Mouse (Mus musculus) embryonic facial prominence, embryonic 12.5 days (tissue): ENCODE data around the gene Susd1. TPM values are rescaled to one million over a fixed set of nuclear protein-coding genes. Genes with fewer than 3 reads are reported as not detected.
"Not testable (repeated sequence)": the region's sequence is repeated elsewhere in the genome, so short reads cannot be mapped to it uniquely, and the experiment has no call there.

Experiments used
- ATAC-seq: fragments of 200-750 bp; cut with Nextera tagmentation; 2 replicates; pipeline ENCODE4 v1.8.0; 2017; ENCODE audit not compliant: insufficient number of reproducible peaks, insufficient read depth, low FRiP score, low TSS enrichment
- H3K27ac ChIP-seq: fragments of 300-500 bp; sonication (generic); 2 replicates; pipeline ENCODE4 v1.5.1; 2016; ENCODE audit warnings: mild to moderate bottlenecking
- H3K27me3 ChIP-seq: fragments of 300-500 bp; sonication (generic); 2 replicates; pipeline ENCODE4 v1.6.1; 2016; ENCODE audit warnings: mild to moderate bottlenecking, moderate library complexity
- H3K36me3 ChIP-seq: fragments of 300-500 bp; sonication (generic); 2 replicates; pipeline ENCODE4 v1.6.1; 2016; ENCODE audit warnings: mild to moderate bottlenecking
- H3K4me1 ChIP-seq: fragments of 300-500 bp; sonication (generic); 2 replicates; pipeline ENCODE4 v1.6.1; 2016
- H3K4me2 ChIP-seq: fragments of 300-500 bp; sonication (generic); replicated peaks from 2 replicates; pipeline ENCODE4 v1.6.1; 2016; ENCODE audit warnings: mild to moderate bottlenecking, moderate library complexity
- H3K4me3 ChIP-seq: fragments of 300-500 bp; sonication (generic); 2 replicates; pipeline ENCODE4 v1.5.1; 2016; ENCODE audit warnings: mild to moderate bottlenecking
- H3K9ac ChIP-seq: fragments of 300-500 bp; sonication (generic); 2 replicates; pipeline ENCODE4 v1.6.1; 2016; ENCODE audit warnings: mild to moderate bottlenecking, moderate library complexity
- H3K9me3 ChIP-seq: fragments of 300-500 bp; sonication (generic); 2 replicates; pipeline ENCODE4 v1.6.1; 2016; ENCODE audit warnings: mild to moderate bottlenecking, moderate library complexity
- WGBS: fragments of 180-500 bp; shearing (Covaris S2); methylation state at CpG from one replicate; pipeline ENCODE4 v1.1.7; 2016; 5-methylcytosine and 5-hydroxymethylcytosine counted together
- polyA plus RNA-seq: library from polyadenylated mRNA; unstranded; fragments of >200 nt; fragmentation: Nextera tagmentation; extraction: Ambion mirVana; gene quantifications from 2 replicates; pipeline ENCODE4 v1.2.1, GENCODE M21; 2016

Susd1 gene
- polyA plus RNA-seq, 1 experiment from 2014 or later: 1.9 TPM

GRCm38 (mm10) chr4:59290972-59291576, 147.4 kb downstream of the Susd1 start:
- H3K4me2 ChIP-seq: no peak overlapping the region
- ATAC-seq: no peak
- H3K9ac ChIP-seq: no peak overlapping the region
- H3K27me3 ChIP-seq: no peaks in the 10 kb centered on the region
- no peaks in the 10 kb centered on the region for H3K9me3 ChIP-seq
- H3K27ac ChIP-seq: no peak overlapping the region
- WGBS: 64% methylated on average over 6 of the region's 6 CpGs
- H3K4me1 ChIP-seq: peaks cover 5% of the 10 kb centered on the region; the same call in 1 of the 2 replicates
- no peak overlapping the region for H3K4me3 ChIP-seq
- H3K36me3 ChIP-seq: no peaks in the 10 kb centered on the region

GRCm38 (mm10) chr4:59287103-59287502, 151.3 kb downstream of the Susd1 start:
- Histone ChIP-seq H3K9me3 (no peaks in the 10 kb centered on the region), H3K4me2 (no peak overlapping the region), H3K27ac (no peak overlapping the region), H3K4me3 (no peak overlapping the region), H3K27me3 (no peaks in the 10 kb centered on the region), H3K9ac (no peak overlapping the region), H3K36me3 (no peaks in the 10 kb centered on the region), H3K4me1 (peaks cover 6% of the 10 kb centered on the region; the same call in 1 of the 2 replicates)
- WGBS: 76% methylated on average over 2 of the region's 2 CpGs
- ATAC-seq: no peak

- H3K4me3 ChIP-seq, H3K9me3 ChIP-seq, H3K4me1 ChIP-seq, H3K27ac ChIP-seq, H3K36me3 ChIP-seq, H3K27me3 ChIP-seq, H3K9ac ChIP-seq, H3K4me2 ChIP-seq, ATAC-seq: not testable (repeated sequence)
- WGBS: 59% methylated on average over 6 of the region's 6 CpGs
Observed at GRCm38 (mm10) chr4:59286351-59286750, 152.1 kb downstream of the Susd1 start.

GRCm38 (mm10) chr4:59282699-59283487, 155.5 kb downstream of the Susd1 start:
- no peak for ATAC-seq
- peaks cover 6% of the 10 kb centered on the region; the same call in 1 of the 2 replicates for H3K4me1 ChIP-seq
- H3K4me3 ChIP-seq: no peak overlapping the region
- no peak overlapping the region for H3K4me2 ChIP-seq
- H3K9me3 ChIP-seq: no peaks in the 10 kb centered on the region
- H3K9ac ChIP-seq: no peak overlapping the region
- 43% methylated on average over 8 of the region's 8 CpGs for WGBS
- H3K36me3 ChIP-seq: no peaks in the 10 kb centered on the region
- H3K27ac ChIP-seq: no peak overlapping the region
- no peaks in the 10 kb centered on the region for H3K27me3 ChIP-seq

GRCm38 (mm10) chr4:59282137-59282536, 156.3 kb downstream of the Susd1 start:
- ATAC-seq: no peak
- Histone ChIP-seq H3K27me3 (no peaks in the 10 kb centered on the region), H3K9ac (no peak overlapping the region), H3K4me1 (peaks cover 6% of the 10 kb centered on the region; the same call in 1 of the 2 replicates), H3K4me2 (no peak overlapping the region), H3K27ac (no peak overlapping the region), H3K4me3 (no peak overlapping the region), H3K9me3 (no peaks in the 10 kb centered on the region), H3K36me3 (no peaks in the 10 kb centered on the region)
- 52% methylated on average over 7 of the region's 7 CpGs for WGBS

- Histone ChIP-seq H3K9me3 (no peaks in the 10 kb centered on the region), H3K36me3 (no peaks in the 10 kb centered on the region), H3K4me2 (no peak overlapping the region), H3K27me3 (no peaks in the 10 kb centered on the region), H3K9ac (no peak overlapping the region), H3K4me3 (no peak overlapping the region), H3K27ac (no peak overlapping the region), H3K4me1 (0 out of 2 replicates have a peak, but pooled peaks cover under 1% of the 10 kb centered on the region)
- WGBS: 80% methylated on average over 5 of the region's 5 CpGs
- ATAC-seq: no peak
Observed at GRCm38 (mm10) chr4:59280876-59281275, 157.6 kb downstream of the Susd1 start.

GRCm38 (mm10) chr4:59279111-59279510, 159.3 kb downstream of the Susd1 start:
- Histone ChIP-seq H3K4me2 (no peak overlapping the region), H3K9me3 (no peaks in the 10 kb centered on the region), H3K27ac (no peak overlapping the region), H3K4me1 (peaks cover 2% of the 10 kb centered on the region), H3K9ac (no peak overlapping the region), H3K4me3 (no peak overlapping the region), H3K36me3 (no peaks in the 10 kb centered on the region), H3K27me3 (no peaks in the 10 kb centered on the region)
- no peak for ATAC-seq
- whole genome bisulfite sequencing: 92% methylated on average over 5 of the region's 5 CpGs

GRCm38 (mm10) chr4:59278410-59278809, 160.0 kb downstream of the Susd1 start:
- H3K9me3 ChIP-seq: no peaks in the 10 kb centered on the region
- no peak overlapping the region for H3K27ac ChIP-seq
- 87% methylated on average over 7 of the region's 7 CpGs for WGBS
- no peak overlapping the region for H3K4me3 ChIP-seq
- H3K4me1 ChIP-seq: peaks cover 6% of the 10 kb centered on the region
- no peak overlapping the region for H3K9ac ChIP-seq
- no peak for ATAC-seq
- no peaks in the 10 kb centered on the region for H3K36me3 ChIP-seq
- no peaks in the 10 kb centered on the region for H3K27me3 ChIP-seq
- no peak overlapping the region for H3K4me2 ChIP-seq

GRCm38 (mm10) chr4:59277958-59278357, 160.5 kb downstream of the Susd1 start:
- 94% methylated on average over 9 of the region's 9 CpGs for WGBS
- Histone ChIP-seq H3K27ac (no peak overlapping the region), H3K4me3 (no peak overlapping the region), H3K4me1 (peaks cover 6% of the 10 kb centered on the region), H3K9me3 (no peaks in the 10 kb centered on the region), H3K9ac (no peak overlapping the region), H3K36me3 (no peaks in the 10 kb centered on the region), H3K4me2 (no peak overlapping the region), H3K27me3 (no peaks in the 10 kb centered on the region)
- ATAC-seq: no peak

GRCm38 (mm10) chr4:59275956-59276355, 162.5 kb downstream of the Susd1 start:
- 88% methylated on average over 2 of the region's 2 CpGs for WGBS
- no peak overlapping the region for H3K27ac ChIP-seq
- no peak overlapping the region for H3K9ac ChIP-seq
- no peak for ATAC-seq
- no peaks in the 10 kb centered on the region for H3K9me3 ChIP-seq
- H3K4me3 ChIP-seq: no peak overlapping the region
- H3K4me1 ChIP-seq: peaks cover 6% of the 10 kb centered on the region
- H3K4me2 ChIP-seq: no peak overlapping the region
- H3K36me3 ChIP-seq: no peaks in the 10 kb centered on the region
- no peaks in the 10 kb centered on the region for H3K27me3 ChIP-seq

GRCm38 (mm10) chr4:59275494-59275893, 162.9 kb downstream of the Susd1 start:
- Histone ChIP-seq H3K4me3 (no peak overlapping the region), H3K4me1 (peaks cover 6% of the 10 kb centered on the region), H3K9ac (no peak overlapping the region), H3K27ac (no peak overlapping the region), H3K9me3 (no peaks in the 10 kb centered on the region), H3K36me3 (no peaks in the 10 kb centered on the region), H3K4me2 (no peak overlapping the region), H3K27me3 (no peaks in the 10 kb centered on the region)
- ATAC-seq: no peak
- WGBS: 77% methylated on average over 3 of the region's 3 CpGs

GRCm38 (mm10) chr4:59274136-59274535, 164.3 kb downstream of the Susd1 start:
- H3K4me2 ChIP-seq: no peak overlapping the region
- no peak overlapping the region for H3K27ac ChIP-seq
- H3K9me3 ChIP-seq: peaks cover 5% of the 10 kb centered on the region; the same call in 1 of the 2 replicates
- WGBS: 38% methylated on average over 4 of the region's 4 CpGs
- no peak overlapping the region for H3K4me3 ChIP-seq
- H3K27me3 ChIP-seq: no peaks in the 10 kb centered on the region
- no peak overlapping the region for H3K9ac ChIP-seq
- ATAC-seq: no peak
- H3K4me1 ChIP-seq: peaks cover 6% of the 10 kb centered on the region
- H3K36me3 ChIP-seq: no peaks in the 10 kb centered on the region
